Mouse (Mus musculus) testis, postnatal 14 days (tissue): ENCODE data around the gene Hibch.
"Not testable (repeated sequence)": the region's sequence is repeated elsewhere in the genome, so short reads cannot be mapped to it uniquely, and the experiment has no call there.

ENCODE experiments used
- DNase-seq: peaks from one replicate; pipeline ENCODE4 v3.0.0; 2021; ENCODE audit warnings: low spot score

The Hibch gene

GRCm38 (mm10) chr1:52884208-52884607 is 39.5 kb downstream of the Hibch start:
- DNase-seq = peak; percentile 5

- no peak for DNase-seq
These were observed 65.1 kb downstream of the Hibch start for GRCm38 (mm10) chr1:52909783-52910182.

DNA sequence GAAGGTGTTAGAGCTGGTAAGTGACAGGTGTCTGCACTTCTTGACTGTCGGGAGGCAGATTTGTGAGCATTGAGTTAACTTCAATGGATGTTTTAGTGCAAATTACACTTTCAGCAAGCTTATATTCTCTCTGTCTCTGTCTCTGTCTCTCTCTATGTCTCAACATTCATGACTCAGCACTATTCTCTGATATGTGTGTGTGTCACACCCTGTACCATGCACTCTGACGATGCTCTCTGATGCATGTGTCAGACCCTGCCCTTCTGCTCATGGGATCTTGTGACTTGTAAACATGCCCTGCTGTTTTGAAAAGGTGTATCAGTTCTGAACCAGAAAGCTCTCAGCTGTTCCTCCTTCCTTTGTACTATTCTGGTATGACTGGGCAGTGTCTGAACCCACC is 71.9 kb downstream of the Hibch start:
- DNase-seq = no peak

DNA sequence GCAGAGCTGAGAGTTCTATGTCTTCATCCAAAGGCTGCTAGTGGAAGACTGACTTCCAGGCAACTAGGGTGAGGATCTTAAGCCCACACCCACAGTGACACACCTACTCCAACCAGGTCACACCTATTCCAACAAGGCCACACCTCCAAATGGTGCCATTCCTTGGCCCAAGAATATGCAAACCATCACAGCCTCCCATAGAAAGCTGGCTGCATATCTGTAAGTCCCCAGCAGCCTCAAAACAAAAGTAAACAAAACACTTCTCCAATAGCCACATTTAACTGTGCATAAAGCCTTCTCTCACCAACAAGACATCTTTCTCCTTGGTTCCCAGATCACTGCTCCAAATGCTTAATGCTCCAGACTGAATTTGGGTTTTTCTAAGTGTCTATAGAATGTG is 74.2 kb downstream of the Hibch start:
- DNase-seq = not testable (repeated sequence)

DNA sequence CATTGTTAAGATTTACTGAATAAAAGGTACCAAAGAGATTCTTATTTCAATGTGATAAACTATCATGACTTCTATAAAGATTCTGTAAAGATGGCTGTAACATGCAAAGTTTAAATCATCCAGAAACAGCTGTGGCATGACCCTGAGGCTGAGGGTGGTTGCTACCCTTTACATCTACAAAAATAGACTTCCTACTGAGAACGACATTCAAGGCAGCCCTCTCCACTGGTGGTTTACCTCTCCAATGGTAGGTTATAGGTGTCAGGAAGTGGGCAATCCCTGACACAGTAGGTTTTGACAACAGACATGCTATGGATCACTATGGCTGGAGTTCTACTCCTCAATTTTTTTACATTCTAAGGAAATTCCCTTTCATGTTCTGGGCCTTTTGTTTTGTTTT is 79.8 kb downstream of the Hibch start:
- not testable (repeated sequence) for DNase-seq

DNA sequence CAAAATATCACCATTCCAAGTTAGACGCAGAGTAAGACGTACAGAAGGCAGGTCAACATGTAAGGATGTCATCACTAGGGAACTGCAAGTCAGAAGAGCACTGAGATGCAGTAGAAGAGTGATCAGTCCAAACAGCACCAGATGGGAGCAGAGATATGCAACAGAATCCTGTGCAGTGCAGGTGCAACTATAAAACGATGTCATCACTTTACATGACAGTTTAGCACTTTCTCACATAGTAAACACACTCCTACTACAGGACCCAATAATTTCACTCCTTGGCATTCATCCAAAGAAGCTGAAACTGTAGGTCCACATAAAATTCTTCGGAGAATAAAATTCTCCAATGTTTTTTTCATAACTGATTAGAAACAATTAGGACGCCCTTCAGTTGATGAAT is 89.8 kb downstream of the Hibch start:
- no peak for DNase-seq

GRCm38 (mm10) chr1:52939021-52939420 is 94.3 kb downstream of the Hibch start:
- no peak for DNase-seq

DNA sequence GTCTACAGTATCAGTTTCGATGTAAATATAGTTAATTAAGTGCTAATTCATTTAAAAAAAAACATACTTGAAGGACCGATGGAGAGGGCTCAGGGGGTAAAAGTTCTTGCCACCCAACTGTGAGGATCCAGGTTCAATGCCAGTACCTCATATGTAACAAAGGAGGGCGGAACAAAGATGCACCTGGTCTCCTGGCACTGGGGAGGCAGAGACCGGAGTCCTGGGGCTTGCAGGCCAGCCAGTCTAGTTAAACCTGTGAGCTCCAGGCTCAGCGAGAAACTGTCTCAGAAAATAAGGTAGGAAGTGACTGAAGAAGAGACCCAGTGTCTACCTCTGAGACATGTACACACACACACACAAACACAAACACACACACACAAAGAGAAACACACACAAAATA is 103.2 kb downstream of the Hibch start:
- no peak for DNase-seq

GRCm38 (mm10) chr1:52951146-52951868 is 106.6 kb downstream of the Hibch start:
- no peak for DNase-seq

DNA sequence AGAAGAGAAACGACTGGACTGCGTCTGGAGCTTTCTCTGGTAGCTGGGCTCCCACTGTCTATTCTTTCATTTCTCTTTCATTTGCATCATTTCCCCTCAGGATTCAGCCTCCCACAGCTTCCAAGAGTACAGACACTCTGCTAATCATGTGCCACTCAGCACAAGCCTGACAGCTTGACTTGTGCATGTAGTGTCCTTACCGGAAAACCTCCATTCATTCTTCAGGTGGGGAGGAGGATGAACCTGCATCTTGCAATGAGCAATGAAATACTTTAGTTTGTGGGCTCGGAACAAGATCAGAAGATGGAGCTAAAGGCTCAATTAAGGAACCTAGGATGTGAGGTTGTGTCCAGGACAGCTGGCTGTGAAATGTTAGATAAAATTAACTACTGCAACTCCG is 107.4 kb downstream of the Hibch start:
- no peak for DNase-seq

GRCm38 (mm10) chr1:52952551-52953397 is 108.0 kb downstream of the Hibch start:
- DNase-seq = peak; percentile 9

GRCm38 (mm10) chr1:52953548-52953947 is 108.8 kb downstream of the Hibch start:
- no peak for DNase-seq

DNA sequence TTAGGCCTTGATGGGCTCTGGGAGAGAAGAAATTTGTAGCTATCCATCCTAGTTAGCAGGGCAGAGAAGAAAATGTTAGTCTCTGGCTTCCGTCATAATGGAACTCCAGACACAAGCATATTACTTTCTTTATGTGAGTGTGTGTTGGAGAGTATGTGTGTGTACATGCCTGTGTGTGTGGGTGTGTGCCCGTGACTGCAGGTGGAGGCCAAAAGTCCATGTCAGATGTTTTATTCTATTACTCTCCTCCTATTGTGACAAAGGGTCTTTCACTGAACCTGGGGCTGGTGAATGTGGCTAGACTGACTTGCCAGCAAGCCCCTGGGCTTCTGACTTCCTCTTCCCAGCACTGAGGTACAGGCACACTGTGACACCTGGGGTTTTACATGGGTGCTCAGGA is 109.7 kb downstream of the Hibch start:
- DNase-seq = no peak

- DNase-seq = no peak
These were observed 110.4 kb downstream of the Hibch start for GRCm38 (mm10) chr1:52955102-52955501.

DNA sequence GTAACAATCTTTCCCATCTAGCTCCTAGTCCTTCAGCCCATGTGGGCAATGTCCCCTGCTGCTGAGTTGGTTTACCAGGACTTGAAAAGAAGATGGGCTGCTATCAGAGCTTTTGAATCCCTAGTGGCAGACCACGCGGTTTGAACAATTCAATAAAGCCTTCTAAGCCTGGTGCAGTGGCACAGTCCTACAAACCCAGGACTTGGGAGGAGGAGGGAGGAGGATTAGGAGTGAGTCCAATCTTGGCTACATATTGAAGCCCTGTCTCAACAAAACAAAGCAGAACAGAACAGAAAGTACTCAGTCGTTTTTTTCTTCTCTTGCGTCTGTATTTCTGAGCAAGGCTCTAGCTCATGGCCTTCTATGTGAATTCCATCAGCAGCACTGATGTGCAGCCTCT is 112.0 kb downstream of the Hibch start:
- DNase-seq = no peak

- DNase-seq = no peak
These were observed 115.5 kb downstream of the Hibch start for GRCm38 (mm10) chr1:52960191-52960590.

GRCm38 (mm10) chr1:52963097-52963496 is 118.4 kb downstream of the Hibch start:
- DNase-seq = no peak

- DNase-seq = no peak
These were observed 119.9 kb downstream of the Hibch start for GRCm38 (mm10) chr1:52964581-52964980.
